Mouse (Mus musculus) kidney, adult 2 months (tissue): Measurements from ENCODE around the gene Trp53.

Source experiments
- CTCF ChIP-seq: fragments of 200-500 bp; conservative IDR thresholded peaks from 2 replicates; pipeline ENCODE4 v1.5.1; 2011; ENCODE audit warnings: low read depth, mild to moderate bottlenecking, control low read depth, low read length, moderate library complexity, mixed read lengths; ENCODE audit not compliant: insufficient read depth, insufficient read length
- POLR2A ChIP-seq: fragments of 200-500 bp; IDR thresholded peaks from one replicate; pipeline ENCODE4 v1.6.1; 2011; ENCODE audit warnings: low read depth, low read length, control low read depth

DNA sequence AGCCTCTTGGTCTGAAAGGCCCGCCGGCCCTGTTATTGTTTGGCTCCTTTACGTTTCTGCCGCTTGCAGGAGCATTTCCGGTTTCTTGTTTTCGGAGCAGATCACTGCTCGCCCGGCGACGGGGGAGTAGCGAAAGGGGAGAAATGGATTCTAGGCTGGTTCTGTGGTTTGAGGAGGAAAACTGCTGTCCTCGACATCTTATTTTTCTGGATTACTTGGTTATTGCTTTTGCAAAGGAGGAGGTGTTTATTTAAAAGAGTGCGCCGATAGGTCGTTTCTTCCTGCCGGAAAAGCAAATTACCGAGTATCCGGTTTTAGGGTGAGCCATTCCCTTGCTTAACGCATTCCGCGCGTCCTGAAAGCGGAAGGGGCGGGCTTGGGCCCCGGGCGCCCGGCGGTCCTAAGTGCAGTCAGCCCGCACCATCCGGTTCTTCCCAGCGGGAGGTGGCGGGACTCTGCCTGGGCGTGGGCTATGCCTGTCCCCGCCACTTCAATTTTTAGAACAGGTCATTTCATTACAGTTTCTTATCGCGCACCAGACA lies 1.1 kb downstream of the Trp53 start:
- no peak for TF ChIP-seq CTCF
- TF ChIP-seq POLR2A: peak; percentile 5
